Mouse (Mus musculus) liver, adult (tissue): ENCODE measurements around the gene Trappc3.

Source experiments
- GATA4 ChIP-seq: IDR thresholded peaks from 2 replicates; pipeline ENCODE4 v1.6.1; 2014; ENCODE audit warnings: mild to moderate bottlenecking, low read length; ENCODE audit not compliant: insufficient replicate concordance

The Trappc3 gene

GRCm38 (mm10) chr4:126290314-126290713, 28.2 kb downstream of the Trappc3 start:
- no peak for TF ChIP-seq GATA4

- TF ChIP-seq GATA4, result no peak
These were observed 29.1 kb downstream of the Trappc3 start for GRCm38 (mm10) chr4:126291196-126291595.

GRCm38 (mm10) chr4:126295152-126295551, 33.0 kb downstream of the Trappc3 start:
- TF ChIP-seq GATA4, result no peak

- no peak for TF ChIP-seq GATA4
These were observed 33.8 kb downstream of the Trappc3 start for GRCm38 (mm10) chr4:126295937-126296336.

GRCm38 (mm10) chr4:126296617-126297101, 34.5 kb downstream of the Trappc3 start:
- no peak for TF ChIP-seq GATA4

- no peak for TF ChIP-seq GATA4
These were observed 38.9 kb downstream of the Trappc3 start for GRCm38 (mm10) chr4:126300916-126301583.

GRCm38 (mm10) chr4:126301584-126302309, 39.6 kb downstream of the Trappc3 start:
- TF ChIP-seq GATA4, result no peak

- no peak for TF ChIP-seq GATA4
These were observed 41.8 kb downstream of the Trappc3 start for GRCm38 (mm10) chr4:126303877-126304276.

GRCm38 (mm10) chr4:126305428-126305827, 43.3 kb downstream of the Trappc3 start:
- no peak for TF ChIP-seq GATA4

- no peak for TF ChIP-seq GATA4
These were observed 43.9 kb downstream of the Trappc3 start for GRCm38 (mm10) chr4:126306058-126306457.

GRCm38 (mm10) chr4:126306827-126307226, 44.7 kb downstream of the Trappc3 start:
- TF ChIP-seq GATA4, result no peak

GRCm38 (mm10) chr4:126309211-126309921, 47.2 kb downstream of the Trappc3 start:
- TF ChIP-seq GATA4, result no peak

GRCm38 (mm10) chr4:126309922-126310309, 47.8 kb downstream of the Trappc3 start:
- no peak for TF ChIP-seq GATA4

- no peak for TF ChIP-seq GATA4
These were observed 48.2 kb downstream of the Trappc3 start for GRCm38 (mm10) chr4:126310344-126310743.

GRCm38 (mm10) chr4:126311566-126312200, 49.6 kb downstream of the Trappc3 start:
- no peak for TF ChIP-seq GATA4
